Mouse (Mus musculus): ENCODE data around the gene Frmd5.
"Not testable (repeated sequence)": the region's sequence is repeated elsewhere in the genome, so short reads cannot be mapped to it uniquely, and the experiment has no call there.

Frmd5 gene

DNA sequence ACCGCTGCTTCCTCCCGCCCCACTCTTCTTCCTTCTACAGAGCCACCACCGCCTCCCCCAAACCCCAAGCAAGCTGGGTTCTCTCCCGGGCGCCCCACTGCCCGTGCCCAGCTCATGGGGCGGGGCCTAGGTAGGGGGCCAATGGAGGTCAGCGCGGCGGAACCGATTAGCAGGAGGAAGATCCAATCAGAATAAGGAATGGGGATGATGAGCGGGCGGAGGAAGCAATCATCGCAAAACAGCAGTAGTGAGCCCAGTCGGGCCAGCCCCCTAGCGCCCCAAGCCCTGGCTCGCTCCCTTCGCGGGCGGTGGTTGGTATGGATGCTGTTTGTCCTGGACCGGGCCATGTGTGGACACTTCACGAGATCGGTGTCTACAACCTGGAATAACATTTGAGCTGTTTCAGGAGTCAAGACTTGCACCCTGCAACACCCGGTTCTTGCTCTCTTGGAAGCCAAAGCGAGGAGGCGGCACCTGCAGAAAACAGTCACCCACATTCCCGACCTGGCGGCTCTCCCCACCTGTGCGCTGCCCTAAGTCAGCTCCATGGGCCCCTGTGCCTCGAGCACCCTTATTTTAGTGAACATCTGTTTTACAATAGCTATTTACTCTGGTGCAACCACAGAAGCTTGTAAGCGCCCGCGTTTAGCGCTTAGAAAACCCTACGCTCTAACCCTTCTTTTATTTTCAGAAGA lies at the start of gene Frmd5:
Gene Frmd5, minus strand, starts transcription at position 129 of the 695 bp plus-strand sequence.
- DNase-seq, result peak; percentile 97

DNA sequence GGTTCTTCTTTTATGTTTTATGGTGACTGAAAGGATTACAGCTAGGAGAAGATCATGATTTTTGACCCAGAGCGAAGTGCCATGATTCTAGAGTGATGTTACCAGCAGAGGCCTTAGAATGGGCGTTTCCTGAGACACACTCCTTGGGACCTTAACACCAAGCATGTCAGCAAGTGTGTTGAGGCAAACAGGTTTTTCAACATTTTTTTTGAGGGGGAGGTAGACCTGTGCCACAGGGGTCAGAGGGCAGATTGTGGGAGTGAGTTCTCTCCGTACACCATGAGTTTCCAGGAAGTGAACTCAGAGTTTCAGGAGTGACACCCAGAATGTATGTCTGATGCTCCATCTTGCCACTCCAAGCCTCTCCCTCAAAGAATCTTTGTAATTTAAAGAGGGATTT lies 47.1 kb upstream of the Frmd5 start:
- DNase-seq, result no peak

DNA sequence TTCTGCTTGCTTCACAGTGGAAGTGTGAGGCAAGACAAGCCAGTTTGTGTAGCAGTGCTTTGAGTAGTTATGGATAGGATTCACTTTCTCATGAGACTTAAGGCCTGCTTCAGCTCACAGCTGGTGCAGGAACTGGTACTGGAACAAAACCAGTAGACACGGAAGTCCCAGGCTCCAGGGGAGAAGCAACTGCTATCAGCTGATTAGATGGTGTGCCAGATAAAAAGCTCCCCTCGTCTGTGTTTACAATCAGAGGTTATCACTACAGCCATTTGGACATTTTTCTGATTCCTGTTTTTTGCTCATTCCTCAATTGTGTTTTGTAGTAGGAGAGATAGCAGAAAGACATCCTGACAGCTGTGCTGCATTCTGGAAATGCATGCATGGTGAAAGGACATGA lies 45.2 kb upstream of the Frmd5 start:
- DNase-seq, result no peak

DNA sequence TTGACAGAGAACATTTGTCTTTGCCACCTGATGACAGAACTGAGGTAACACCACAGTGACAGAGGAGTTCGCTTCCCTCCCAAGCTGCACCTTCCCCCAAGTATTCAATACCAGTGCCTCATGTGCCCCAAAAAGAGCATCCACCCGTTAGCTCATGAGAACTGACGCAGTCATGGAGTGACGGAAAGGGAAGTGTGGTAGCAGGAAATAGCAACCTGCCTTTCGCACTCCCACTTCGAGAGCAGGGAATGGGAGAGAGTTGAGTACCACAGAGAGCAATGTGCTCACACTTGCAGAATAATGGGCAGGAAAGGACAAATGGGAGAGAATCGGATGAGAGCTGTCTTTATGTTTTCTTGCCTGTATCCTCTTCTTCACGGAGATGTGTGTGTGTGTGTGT lies 39.2 kb upstream of the Frmd5 start:
- DNase-seq, result no peak

DNA sequence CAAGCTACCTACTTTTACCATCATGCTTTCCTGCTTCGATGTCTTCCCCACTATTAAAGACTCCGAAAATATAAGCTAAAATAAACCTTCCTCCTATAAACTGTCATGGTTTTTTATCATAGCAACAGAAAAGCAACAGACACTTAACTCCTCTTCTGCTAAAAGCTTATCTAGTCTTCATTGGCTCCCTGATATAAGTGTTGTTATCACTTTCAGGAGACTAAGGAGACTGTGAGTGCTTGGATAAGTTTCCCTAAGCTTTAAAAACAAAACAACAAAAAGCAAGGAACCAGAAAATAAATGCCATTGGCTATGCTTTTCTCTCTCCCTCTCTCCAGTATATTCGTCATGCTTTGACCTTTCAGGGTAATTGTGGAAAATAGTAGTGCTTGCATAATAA lies 35.4 kb upstream of the Frmd5 start:
- DNase-seq, result no peak

DNA sequence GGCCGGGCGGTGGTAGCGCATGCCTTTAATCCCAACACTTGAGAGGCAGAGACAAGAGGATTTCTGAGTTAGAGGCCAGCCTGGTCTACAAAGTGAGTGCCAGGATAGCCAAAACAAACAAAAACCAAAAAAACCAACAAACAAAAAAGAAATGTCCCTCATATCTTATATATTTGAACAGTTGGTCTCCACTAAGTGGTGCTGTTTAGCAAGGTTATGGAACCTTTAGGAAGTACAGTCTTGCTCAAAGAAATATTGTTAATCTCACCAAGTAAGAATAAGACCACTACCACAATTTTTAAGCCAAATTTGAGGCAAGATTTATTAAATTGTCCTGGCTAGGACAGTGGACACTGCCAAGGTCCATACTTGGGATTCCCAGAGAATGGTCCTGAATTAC lies 34.6 kb upstream of the Frmd5 start:
- DNase-seq, result no peak

DNA sequence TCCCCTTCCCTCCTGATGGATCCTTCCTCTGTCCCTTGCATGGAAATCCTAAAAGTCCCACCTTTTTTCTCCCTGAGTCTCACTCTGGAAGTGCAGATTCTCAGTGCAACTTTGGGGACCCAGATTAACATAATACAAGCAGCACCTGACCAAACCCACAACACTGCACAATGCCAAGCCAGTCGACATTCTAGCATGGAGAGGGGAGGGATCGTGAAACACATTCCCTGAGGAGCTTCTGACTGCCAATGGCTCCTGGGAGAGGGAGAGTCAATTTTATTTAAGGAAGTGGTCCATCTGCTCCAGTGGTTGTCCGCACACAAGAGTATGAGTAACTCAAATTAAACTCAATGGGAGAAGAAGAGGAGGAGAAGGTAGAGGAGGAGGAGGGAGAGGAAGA lies 28.0 kb upstream of the Frmd5 start:
- no peak for DNase-seq

DNA sequence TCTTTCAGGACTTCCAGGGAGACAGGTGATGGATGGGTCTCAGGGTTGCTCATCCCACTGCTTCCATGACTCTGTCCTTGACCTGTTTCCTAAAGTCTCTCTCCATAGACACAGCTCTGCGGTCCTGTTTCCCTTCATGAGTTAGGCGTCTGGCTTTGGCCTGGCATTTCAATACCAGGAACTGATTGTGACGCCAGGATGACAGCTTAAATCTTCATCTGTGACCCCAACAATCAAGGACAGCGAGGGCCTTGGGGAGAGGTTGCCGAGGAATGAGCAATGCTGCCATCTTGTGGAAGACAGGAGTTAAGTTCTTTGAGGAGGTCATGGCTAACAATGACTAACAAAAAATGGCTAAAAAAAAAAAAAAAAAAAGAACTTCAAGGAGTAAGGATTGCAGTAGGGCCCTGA lies 25.6 kb upstream of the Frmd5 start:
- DNase-seq, result peak; percentile 48

DNA sequence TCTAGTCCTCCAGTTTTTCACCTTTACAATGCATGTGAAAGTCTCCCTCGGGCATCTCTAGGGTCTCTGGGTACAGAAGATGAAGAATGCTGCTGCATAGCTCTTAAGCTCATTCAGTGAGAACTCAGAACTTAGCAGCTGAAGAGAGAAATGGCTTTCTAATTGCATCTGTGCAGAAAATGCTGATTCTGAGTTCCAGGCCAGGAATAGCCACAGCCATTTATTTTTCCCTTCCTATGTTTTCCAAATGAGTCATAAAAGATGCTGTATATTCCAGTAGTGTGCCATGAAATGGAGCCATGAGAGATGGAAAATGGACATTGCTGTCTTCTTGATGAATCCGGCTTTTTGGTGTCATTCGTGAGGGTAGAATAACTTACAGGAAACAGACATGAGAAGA lies 21.5 kb upstream of the Frmd5 start:
- no peak for DNase-seq

DNA sequence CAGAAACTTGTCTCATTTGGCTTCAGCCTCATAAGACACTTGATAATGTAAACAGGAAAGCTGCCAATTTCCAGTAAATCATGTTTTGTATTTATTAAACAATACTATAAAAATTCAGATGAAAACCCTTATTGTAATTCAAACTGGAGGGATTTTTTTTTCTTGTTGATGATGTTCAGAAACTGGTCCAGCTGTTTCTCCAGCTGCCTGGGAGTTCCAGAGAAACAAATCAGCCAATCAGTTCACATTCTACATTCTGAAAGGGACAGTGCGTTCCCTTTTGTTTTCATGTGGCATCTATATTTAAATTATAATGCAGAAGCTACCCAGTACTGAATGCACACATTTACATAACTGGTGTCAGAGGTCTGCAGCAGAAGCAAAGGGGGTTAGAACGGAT lies 19.3 kb upstream of the Frmd5 start:
- DNase-seq, result no peak

DNA sequence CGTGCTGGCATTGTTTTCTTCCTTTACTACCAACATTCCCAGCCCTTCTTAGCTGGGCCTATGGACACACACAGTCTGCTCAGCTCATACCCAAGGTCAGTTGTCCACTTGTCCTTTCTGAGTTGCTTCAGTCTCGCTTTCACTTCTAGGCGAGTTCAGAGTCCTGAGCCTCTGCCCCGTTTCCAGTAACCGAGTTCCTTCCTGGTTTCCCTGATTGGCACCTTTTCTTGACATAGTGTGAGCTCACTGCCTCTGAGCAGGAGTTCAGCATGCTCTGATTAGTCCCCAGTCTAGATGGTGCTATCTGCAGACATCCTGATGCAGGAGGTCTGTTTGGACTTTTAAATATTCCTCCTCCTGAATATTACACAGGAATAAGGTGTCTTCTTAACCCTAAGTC lies 17.8 kb upstream of the Frmd5 start:
- DNase-seq, result no peak

DNA sequence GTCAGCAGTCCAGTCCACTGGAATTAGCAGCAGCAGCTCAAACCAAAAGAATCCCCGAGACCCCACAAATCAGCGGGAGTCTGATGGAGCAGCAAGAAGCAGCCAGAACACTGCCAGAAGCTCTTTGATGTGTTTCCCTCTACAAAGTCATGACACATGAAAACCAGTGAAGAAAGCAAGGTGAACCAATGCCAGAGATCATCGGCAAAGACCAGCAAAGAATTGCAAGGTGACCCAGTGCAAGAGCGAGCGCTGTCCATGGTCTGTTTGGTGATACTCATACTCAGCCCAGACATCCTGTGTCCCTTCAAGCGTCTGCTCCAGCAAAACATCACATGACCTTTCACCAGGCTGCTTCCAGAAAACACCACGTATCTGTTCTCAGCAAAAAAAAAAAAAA lies 14.9 kb upstream of the Frmd5 start:
- DNase-seq, result no peak

DNA sequence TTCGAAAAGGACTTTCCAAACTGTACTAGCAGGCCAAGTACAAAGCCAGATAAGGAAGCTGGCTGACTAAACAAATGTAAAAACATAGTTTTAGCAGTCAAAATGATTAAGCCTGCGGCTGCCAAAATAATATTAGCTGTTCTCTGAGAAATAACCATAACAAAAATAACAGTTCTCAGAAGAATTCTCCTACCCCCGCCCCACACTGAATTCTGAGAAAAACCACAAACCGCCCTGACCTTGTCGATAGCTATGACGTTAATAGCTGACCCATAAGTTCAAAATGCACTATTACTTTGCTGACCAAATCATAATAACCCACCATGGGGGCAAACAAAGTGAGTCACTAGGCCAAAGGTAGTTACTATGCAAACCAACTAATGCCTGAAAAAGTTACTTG lies 4.0 kb upstream of the Frmd5 start:
- not testable (repeated sequence) for DNase-seq

DNA sequence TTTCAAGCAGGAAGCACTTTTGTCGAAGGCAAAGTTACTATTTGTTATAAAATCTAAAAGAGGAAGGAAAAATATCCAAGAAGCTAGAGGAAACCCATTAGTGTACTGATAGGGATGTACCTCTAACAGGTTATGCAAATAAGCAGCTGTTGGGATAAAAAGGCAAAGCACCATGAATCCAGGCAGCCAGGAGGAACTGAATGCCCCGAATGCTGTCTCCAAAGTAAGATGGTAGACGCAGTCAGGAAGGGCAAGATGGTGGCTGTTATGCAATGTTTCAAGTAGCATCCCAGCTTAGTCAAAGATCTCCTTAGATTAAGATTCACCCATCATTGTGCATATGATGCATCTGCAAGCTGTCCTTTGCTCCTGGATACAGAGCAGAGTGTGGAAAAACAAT lies 2.2 kb upstream of the Frmd5 start:
- no peak for DNase-seq

DNA sequence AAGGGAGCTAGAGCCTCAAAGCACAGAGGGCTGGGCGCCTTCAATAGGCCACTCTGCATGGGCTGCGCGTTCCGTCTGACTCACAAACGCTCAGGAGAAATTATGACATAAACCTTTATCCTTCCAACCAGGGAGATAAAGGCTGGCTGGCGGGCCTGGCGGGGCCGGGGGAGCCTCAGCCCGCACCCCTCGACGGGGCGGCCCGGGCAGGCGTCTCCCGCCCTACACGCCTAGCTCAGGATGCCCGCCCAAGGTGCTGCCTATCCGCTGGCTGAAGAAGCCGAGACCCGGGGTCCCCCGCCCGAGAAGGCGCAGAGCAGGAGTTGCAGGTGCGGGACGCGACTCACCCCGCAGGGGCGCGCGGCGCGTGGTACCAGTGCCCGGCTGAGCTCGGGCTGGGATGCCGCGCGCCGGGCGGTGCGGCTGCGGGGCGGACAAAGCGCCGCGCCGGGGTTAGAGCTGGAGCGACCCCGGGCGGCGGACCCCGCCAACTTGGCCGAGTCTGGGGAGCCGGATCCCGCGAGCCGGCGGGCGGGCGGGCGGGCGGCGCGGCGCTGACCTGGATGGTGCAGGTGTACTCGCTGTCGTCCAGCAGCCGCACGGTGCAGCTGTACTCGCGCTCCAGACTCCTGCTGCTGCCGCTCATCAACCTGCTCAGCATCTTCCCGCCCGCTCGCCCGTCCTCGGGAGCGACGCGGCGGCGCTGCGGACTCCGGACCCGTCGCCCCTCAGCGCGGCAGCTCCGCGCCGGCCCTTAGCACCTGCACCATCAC lies 530 bp downstream of the Frmd5 start:
- peak; percentile 61 for DNase-seq

DNA sequence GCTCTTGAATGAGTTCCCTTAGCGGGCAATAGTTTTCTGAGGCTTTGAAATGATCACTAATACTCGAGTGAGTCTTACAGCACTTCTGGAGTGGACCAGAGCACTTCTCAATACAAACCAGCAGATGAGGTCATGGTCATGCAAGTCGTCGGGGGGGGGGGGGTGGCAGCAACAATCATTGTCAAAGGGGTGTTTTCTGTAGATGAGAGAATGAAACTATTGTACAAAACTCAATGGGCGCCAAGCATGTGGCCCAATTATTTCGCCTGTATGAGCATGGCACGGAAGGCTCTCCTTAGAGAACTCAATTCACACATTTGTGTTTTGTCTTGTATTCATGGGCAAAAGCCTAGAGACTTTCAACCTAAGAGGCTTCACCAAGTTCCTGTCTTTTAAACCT lies 7.8 kb downstream of the Frmd5 start:
- no peak for DNase-seq

DNA sequence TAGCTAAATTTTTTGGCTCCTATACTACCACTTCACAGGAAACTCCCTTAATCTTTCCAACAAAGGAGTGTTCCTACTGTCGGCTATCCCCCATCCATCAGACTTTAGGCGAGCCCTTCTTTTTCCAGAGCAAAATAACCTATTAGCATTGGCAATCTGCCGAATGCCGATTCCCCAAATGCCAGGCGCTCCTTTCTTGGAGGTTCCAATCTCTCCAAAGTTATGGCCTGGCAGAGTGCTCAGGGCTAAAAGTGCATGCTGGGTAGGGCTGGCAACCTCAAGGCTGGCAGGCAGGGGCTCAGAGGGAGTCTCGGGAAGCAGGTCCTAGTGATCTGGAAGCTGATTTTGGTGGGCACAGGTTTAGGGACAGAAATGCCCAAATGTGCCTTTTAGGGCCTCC lies 10.9 kb downstream of the Frmd5 start:
- DNase-seq, result no peak

DNA sequence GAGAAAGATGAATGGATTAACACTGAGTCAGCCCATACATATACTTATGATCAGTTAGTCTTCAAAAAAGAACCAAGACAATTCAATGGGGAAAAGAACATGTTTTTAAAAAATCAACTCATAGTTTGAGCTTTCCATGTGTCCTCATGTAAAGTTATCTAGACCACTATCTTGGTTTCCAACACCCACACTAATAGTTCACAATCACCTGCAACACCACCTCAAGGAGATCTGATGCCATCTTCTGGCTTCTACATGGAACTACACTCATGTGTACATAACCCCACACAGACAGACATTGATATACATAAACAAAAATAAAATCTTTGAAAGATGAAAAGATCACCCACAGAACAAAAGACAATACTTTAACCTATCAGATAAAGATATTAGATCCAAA lies 17.1 kb downstream of the Frmd5 start:
- no peak for DNase-seq

DNA sequence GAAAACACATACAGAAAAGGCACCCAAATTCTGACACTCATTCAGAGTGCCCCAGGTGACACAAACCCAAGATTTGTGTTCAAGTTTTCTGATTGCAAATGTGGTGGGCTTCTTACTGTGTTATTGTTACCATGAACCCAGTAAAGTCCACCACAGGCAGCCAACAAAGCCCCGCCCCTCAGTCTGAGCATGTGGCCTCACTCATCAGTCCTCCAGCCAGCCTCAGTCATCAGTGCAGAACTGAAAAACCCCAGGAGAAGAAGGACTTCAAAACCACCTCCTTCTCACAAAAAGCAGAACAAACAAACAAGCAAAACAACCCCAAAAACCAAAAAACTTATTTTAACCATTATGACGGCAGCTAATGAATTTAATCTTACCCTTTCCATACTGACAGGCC lies 18.5 kb downstream of the Frmd5 start:
- DNase-seq, result no peak

DNA sequence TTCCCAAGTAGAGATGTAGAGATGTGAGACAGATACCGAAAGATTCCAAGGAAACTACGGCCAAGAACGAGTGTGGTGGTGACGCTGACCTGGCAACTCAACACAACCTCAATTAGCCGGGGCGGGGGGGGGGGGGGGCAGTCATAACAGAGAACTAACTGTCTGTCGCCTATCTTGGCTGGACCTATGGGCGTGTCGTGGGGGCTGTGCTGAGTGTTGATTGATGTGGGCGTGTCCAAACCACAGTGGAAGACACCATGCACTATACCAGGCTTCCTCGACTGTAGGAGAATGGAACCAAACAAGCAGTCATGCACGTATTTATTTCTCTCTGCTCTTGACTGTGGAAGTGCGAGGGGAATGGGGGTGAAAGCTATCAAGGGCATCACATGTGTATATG lies 19.1 kb downstream of the Frmd5 start:
- no peak for DNase-seq

DNA sequence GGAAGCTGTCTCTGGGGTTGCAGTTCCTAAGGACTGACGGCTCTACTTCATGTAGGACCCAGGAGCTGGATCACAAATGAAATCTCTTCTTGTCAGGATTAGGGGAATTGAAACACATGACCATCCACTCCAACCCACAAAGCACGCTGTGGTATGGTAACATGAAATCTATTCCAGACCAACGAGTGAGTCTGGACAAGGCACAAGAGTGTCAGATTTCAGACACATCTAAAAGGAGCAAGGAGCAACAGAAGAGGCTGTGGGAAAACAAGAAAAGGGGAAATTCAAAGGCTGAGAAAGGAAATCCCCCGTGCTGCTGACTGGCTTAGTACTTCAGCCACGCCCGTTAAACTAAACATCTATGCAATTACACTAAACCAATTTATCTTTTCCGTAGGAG lies 19.6 kb downstream of the Frmd5 start:
- no peak for DNase-seq

DNA sequence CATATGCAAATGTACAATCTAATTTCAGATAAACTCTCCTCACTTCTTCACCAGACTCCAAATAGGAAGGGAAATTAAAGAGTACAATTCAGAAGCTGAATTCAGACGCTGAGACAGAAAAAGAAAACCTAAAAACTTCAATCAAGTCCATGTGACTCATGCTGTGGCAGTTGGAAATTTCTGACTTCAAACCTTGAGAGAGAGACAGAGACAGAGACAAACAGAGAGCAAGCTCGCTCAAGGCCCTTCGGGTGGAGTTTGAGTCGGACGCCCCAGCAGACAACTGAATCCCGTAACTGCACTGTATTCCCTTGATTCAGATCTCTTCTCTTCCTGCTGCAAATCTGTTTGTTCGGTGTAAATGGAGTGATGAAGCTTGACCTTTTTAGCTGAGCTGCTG lies 30.7 kb downstream of the Frmd5 start:
- no peak for DNase-seq

DNA sequence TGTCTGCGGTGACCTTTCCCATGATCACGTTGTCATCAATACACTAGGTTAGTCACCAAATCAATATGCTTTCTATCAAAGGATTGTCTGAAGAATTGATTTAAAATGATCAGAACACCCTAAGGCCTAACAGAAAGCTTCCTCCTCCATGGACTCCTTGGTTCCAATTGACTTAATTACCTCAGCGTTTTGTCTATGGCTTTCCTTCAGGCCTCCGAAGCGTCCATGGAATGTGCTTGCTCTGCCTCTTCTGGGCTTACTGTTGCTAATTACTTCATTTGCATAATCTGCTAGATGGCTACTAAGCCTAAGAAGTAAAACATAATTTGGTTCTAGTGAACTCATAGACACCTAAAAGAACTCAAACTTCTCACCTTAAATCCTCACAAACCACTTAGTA lies 42.0 kb downstream of the Frmd5 start:
- DNase-seq, result no peak

DNA sequence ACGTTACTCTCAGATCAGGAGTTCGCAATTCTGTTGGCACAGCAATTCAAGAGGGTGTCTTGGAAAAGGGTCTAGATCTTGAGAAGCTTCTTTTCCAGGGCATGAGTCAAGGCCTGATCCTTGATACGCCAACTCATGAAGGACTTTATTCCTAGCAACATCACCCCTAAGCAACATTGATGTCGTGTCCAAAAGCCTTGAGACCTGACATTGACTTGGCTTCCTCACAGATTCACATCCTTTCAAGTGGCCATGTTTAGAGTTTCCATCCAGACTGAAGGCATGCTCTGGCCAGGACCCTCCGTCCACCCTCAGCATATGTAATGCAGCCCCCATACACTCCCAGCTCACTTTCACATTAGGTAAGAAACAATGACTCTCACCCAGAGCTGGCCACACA lies 45.0 kb downstream of the Frmd5 start:
- no peak for DNase-seq

DNA sequence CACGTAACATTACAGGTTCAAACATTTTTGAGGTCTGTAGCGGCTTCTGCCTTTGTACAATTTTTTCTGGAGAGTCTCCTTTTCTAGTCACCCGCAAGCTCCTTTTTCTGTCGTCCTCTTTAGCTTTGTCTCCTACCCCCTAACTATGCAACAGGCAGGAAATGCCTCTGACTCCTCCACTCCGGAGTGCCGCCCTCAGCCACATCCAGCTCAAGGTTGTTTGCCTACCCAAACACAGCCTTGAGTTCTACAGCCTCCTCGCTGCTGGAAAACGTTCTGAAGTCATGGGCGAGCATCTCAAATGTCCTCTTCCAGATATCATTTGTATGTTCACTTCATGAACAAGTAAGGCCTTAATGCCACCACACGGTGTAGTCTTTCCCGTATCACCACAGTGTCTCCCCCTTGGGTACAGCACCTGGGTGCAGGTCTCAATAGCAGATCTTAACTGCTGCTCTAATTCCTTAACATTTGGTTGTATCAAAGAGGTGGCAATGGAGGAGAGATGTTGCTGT lies 45.5 kb downstream of the Frmd5 start:
- DNase-seq, result no peak

Data from cerebellum, adult 11-12 months (tissue).